Mouse (Mus musculus) gastrocnemius, adult 18-20 months (tissue): ENCODE data around the gene Tbx3. TPM values are rescaled to one million over a fixed set of nuclear protein-coding genes. Genes with fewer than 3 reads are reported as not detected.
A peak's percentile ranks its signal among the peaks of the same experiment; 100 is the strongest.

Experiments used
- DNase-seq: peaks from one replicate; pipeline ENCODE4 v3.0.0; 2021; ENCODE audit warnings: low spot score
- total RNA-seq, 2 experiments: library from RNA; stranded (reverse); gene quantifications; 2 replicates each; pipeline ENCODE4 v1.2.3; 2021

The Tbx3 gene
- total RNA-seq, 2 experiments from 2014 or later = 4.5 to 8.7 TPM

GRCm38 (mm10) chr5:119678516-119678915 lies 8.0 kb downstream of the Tbx3 start:
- DNase-seq = no peak

GRCm38 (mm10) chr5:119679084-119679483 lies 8.6 kb downstream of the Tbx3 start:
- no peak for DNase-seq

- DNase-seq = no peak
These were observed 9.3 kb downstream of the Tbx3 start for GRCm38 (mm10) chr5:119679614-119680328.

GRCm38 (mm10) chr5:119680329-119681010 lies 10.0 kb downstream of the Tbx3 start:
- DNase-seq = no peak

- no peak for DNase-seq
These were observed 10.8 kb downstream of the Tbx3 start for GRCm38 (mm10) chr5:119681011-119681832.

GRCm38 (mm10) chr5:119681833-119682210 lies 11.4 kb downstream of the Tbx3 start:
- DNase-seq = no peak

GRCm38 (mm10) chr5:119682646-119683515 lies 12.4 kb downstream of the Tbx3 start:
- DNase-seq = no peak

- DNase-seq = no peak
These were observed 13.4 kb downstream of the Tbx3 start for GRCm38 (mm10) chr5:119683861-119684260.

- no peak for DNase-seq
These were observed 14.4 kb downstream of the Tbx3 start for GRCm38 (mm10) chr5:119684701-119685391.

- DNase-seq = no peak
These were observed 15.2 kb downstream of the Tbx3 start for GRCm38 (mm10) chr5:119685446-119686198.

- no peak for DNase-seq
These were observed 15.9 kb downstream of the Tbx3 start for GRCm38 (mm10) chr5:119686199-119686964.

GRCm38 (mm10) chr5:119687005-119687855 lies 16.8 kb downstream of the Tbx3 start:
- DNase-seq = no peak

- no peak for DNase-seq
These were observed 17.4 kb downstream of the Tbx3 start for GRCm38 (mm10) chr5:119687856-119688206.

GRCm38 (mm10) chr5:119688306-119688705 lies 17.8 kb downstream of the Tbx3 start:
- DNase-seq = no peak

GRCm38 (mm10) chr5:119688914-119689420 lies 18.5 kb downstream of the Tbx3 start:
- DNase-seq = no peak

- DNase-seq = no peak
These were observed 19.0 kb downstream of the Tbx3 start for GRCm38 (mm10) chr5:119689501-119689900.

GRCm38 (mm10) chr5:119691075-119691474 lies 20.6 kb downstream of the Tbx3 start:
- peak; percentile 72 for DNase-seq

GRCm38 (mm10) chr5:119692425-119692824 lies 22.0 kb downstream of the Tbx3 start:
- no peak for DNase-seq
